Mouse (Mus musculus): Measurements from ENCODE around the gene Il13ra2. TPM values are rescaled to one million over a fixed set of nuclear protein-coding genes. Genes with fewer than 3 reads are reported as not detected.
"Not testable (repeated sequence)": the region's sequence is repeated elsewhere in the genome, so short reads cannot be mapped to it uniquely, and the experiment has no call there.

Gene Il13ra2
- polyA plus RNA-seq (2014; fragmentation: Nextera tagmentation; extraction: Ambion mirVana), result not detected in 2 replicates

- Histone ChIP-seq H3K27me3 (ENCODE audit: control insufficient read depth, insufficient read depth, low read length) (no peaks in the 10 kb centered on the region), H3K4me2 (no peak within 1 kb of the TSS), H3K27ac (ENCODE audit: low read depth, low read length) (no peak within 1 kb of the TSS), H3K36me3 (ENCODE audit: control insufficient read depth, insufficient read depth, low read length) (no peaks in the 10 kb centered on the region), H3K9me3 (replicated peaks; ENCODE audit: control insufficient read depth, low read length) (no peaks in the 10 kb centered on the region), H3K9ac (ENCODE audit: low read depth, low read length) (no peak within 1 kb of the TSS), H3K4me1 (ENCODE audit: control insufficient read depth, insufficient read depth, low read length) (no peaks in the 10 kb centered on the region), H3K4me3 (ENCODE audit: low read depth, low read length) (no peak within 1 kb of the TSS)
- 40% methylated on average over 1 of the region's 1 CpGs for WGBS (ENCODE audit: insufficient replicate concordance)
- ATAC-seq (replicated peaks; ENCODE audit: insufficient number of reproducible peaks, low FRiP score, low TSS enrichment), result no peak
Measured at GRCm38 (mm10) chrX:147429129-147429528, at the start of gene Il13ra2. TSS of gene Il13ra2 (minus strand) at chrX:147429192.

GRCm38 (mm10) chrX:147453610-147454009, 24.6 kb upstream of the Il13ra2 start, which contains the start of gene Vmn1r239-ps:
TSS of gene Vmn1r239-ps (minus strand) at chrX:147453710.
- H3K9me3 ChIP-seq (replicated peaks; ENCODE audit: control insufficient read depth, low read length); H3K9ac ChIP-seq (ENCODE audit: low read depth, low read length); ATAC-seq (replicated peaks; ENCODE audit: insufficient number of reproducible peaks, low FRiP score, low TSS enrichment); H3K4me3 ChIP-seq (ENCODE audit: low read depth, low read length); H3K4me1 ChIP-seq (ENCODE audit: control insufficient read depth, insufficient read depth, low read length); H3K4me2 ChIP-seq; H3K27me3 ChIP-seq (ENCODE audit: control insufficient read depth, insufficient read depth, low read length); H3K36me3 ChIP-seq (ENCODE audit: control insufficient read depth, insufficient read depth, low read length); H3K27ac ChIP-seq (ENCODE audit: low read depth, low read length): not testable (repeated sequence)
- WGBS (ENCODE audit: insufficient replicate concordance), result 68% methylated on average over 1 of the region's 1 CpGs

GRCm38 (mm10) chrX:147443386-147443785, 14.4 kb upstream of the Il13ra2 start:
- Histone ChIP-seq H3K4me2 (no peak overlapping the region), H3K4me3 (ENCODE audit: low read depth, low read length) (no peak overlapping the region), H3K27ac (ENCODE audit: low read depth, low read length) (no peak overlapping the region), H3K4me1 (ENCODE audit: control insufficient read depth, insufficient read depth, low read length) (no peaks in the 10 kb centered on the region), H3K9ac (ENCODE audit: low read depth, low read length) (no peak overlapping the region), H3K36me3 (ENCODE audit: control insufficient read depth, insufficient read depth, low read length) (no peaks in the 10 kb centered on the region), H3K9me3 (replicated peaks; ENCODE audit: control insufficient read depth, low read length) (no peaks in the 10 kb centered on the region), H3K27me3 (ENCODE audit: control insufficient read depth, insufficient read depth, low read length) (no peaks in the 10 kb centered on the region)
- ATAC-seq (replicated peaks; ENCODE audit: insufficient number of reproducible peaks, low FRiP score, low TSS enrichment), result no peak
- 87% methylated on average over 4 of the region's 4 CpGs for WGBS (ENCODE audit: insufficient replicate concordance)

GRCm38 (mm10) chrX:147435400-147435799, 6.4 kb upstream of the Il13ra2 start:
- H3K9me3 ChIP-seq (replicated peaks; ENCODE audit: control insufficient read depth, low read length), result no peaks in the 10 kb centered on the region
- H3K4me2 ChIP-seq, result no peak overlapping the region
- no peaks in the 10 kb centered on the region for H3K36me3 ChIP-seq (ENCODE audit: control insufficient read depth, insufficient read depth, low read length)
- H3K4me1 ChIP-seq (ENCODE audit: control insufficient read depth, insufficient read depth, low read length), result no peaks in the 10 kb centered on the region
- ATAC-seq (replicated peaks; ENCODE audit: insufficient number of reproducible peaks, low FRiP score, low TSS enrichment), result no peak
- H3K4me3 ChIP-seq (ENCODE audit: low read depth, low read length), result no peak overlapping the region
- no peak overlapping the region for H3K9ac ChIP-seq (ENCODE audit: low read depth, low read length)
- WGBS (ENCODE audit: insufficient replicate concordance), result 82% methylated on average over 2 of the region's 2 CpGs
- H3K27ac ChIP-seq (ENCODE audit: low read depth, low read length), result no peak overlapping the region
- no peaks in the 10 kb centered on the region for H3K27me3 ChIP-seq (ENCODE audit: control insufficient read depth, insufficient read depth, low read length)

- H3K9ac ChIP-seq (ENCODE audit: low read depth, low read length), result no peak overlapping the region
- no peak overlapping the region for H3K4me3 ChIP-seq (ENCODE audit: low read depth, low read length)
- H3K27me3 ChIP-seq (ENCODE audit: control insufficient read depth, insufficient read depth, low read length), result no peaks in the 10 kb centered on the region
- no peaks in the 10 kb centered on the region for H3K4me1 ChIP-seq (ENCODE audit: control insufficient read depth, insufficient read depth, low read length)
- 35% methylated on average over 1 of the region's 1 CpGs for WGBS (ENCODE audit: insufficient replicate concordance)
- no peak overlapping the region for H3K27ac ChIP-seq (ENCODE audit: low read depth, low read length)
- H3K36me3 ChIP-seq (ENCODE audit: control insufficient read depth, insufficient read depth, low read length), result no peaks in the 10 kb centered on the region
- ATAC-seq (replicated peaks; ENCODE audit: insufficient number of reproducible peaks, low FRiP score, low TSS enrichment), result no peak
- H3K9me3 ChIP-seq (replicated peaks; ENCODE audit: control insufficient read depth, low read length), result no peaks in the 10 kb centered on the region
- H3K4me2 ChIP-seq, result no peak overlapping the region
Measured at GRCm38 (mm10) chrX:147429753-147430152, 761 bp upstream of the Il13ra2 start.

GRCm38 (mm10) chrX:147393446-147393845, 35.5 kb downstream of the Il13ra2 start:
- no peak overlapping the region for H3K27ac ChIP-seq (ENCODE audit: low read depth, low read length)
- H3K4me1 ChIP-seq (ENCODE audit: control insufficient read depth, insufficient read depth, low read length), result no peaks in the 10 kb centered on the region
- no peaks in the 10 kb centered on the region for H3K36me3 ChIP-seq (ENCODE audit: control insufficient read depth, insufficient read depth, low read length)
- ATAC-seq (replicated peaks; ENCODE audit: insufficient number of reproducible peaks, low FRiP score, low TSS enrichment), result no peak
- no peak overlapping the region for H3K4me3 ChIP-seq (ENCODE audit: low read depth, low read length)
- no peak overlapping the region for H3K4me2 ChIP-seq
- WGBS (ENCODE audit: insufficient replicate concordance), result 70% methylated on average over 1 of the region's 1 CpGs
- H3K9me3 ChIP-seq (replicated peaks; ENCODE audit: control insufficient read depth, low read length), result no peaks in the 10 kb centered on the region
- H3K9ac ChIP-seq (ENCODE audit: low read depth, low read length), result no peak overlapping the region
- no peaks in the 10 kb centered on the region for H3K27me3 ChIP-seq (ENCODE audit: control insufficient read depth, insufficient read depth, low read length)

GRCm38 (mm10) chrX:147349167-147349566, 79.8 kb downstream of the Il13ra2 start:
- no peaks in the 10 kb centered on the region for H3K4me1 ChIP-seq (ENCODE audit: control insufficient read depth, insufficient read depth, low read length)
- 82% methylated on average over 2 of the region's 2 CpGs for WGBS (ENCODE audit: insufficient replicate concordance)
- H3K36me3 ChIP-seq (ENCODE audit: control insufficient read depth, insufficient read depth, low read length), result no peaks in the 10 kb centered on the region
- no peak overlapping the region for H3K9ac ChIP-seq (ENCODE audit: low read depth, low read length)
- no peak overlapping the region for H3K27ac ChIP-seq (ENCODE audit: low read depth, low read length)
- H3K27me3 ChIP-seq (ENCODE audit: control insufficient read depth, insufficient read depth, low read length), result no peaks in the 10 kb centered on the region
- H3K9me3 ChIP-seq (replicated peaks; ENCODE audit: control insufficient read depth, low read length), result no peaks in the 10 kb centered on the region
- no peak overlapping the region for H3K4me2 ChIP-seq
- no peak for ATAC-seq (replicated peaks; ENCODE audit: insufficient number of reproducible peaks, low FRiP score, low TSS enrichment)
- H3K4me3 ChIP-seq (ENCODE audit: low read depth, low read length), result no peak overlapping the region

Other genes with a start within 250 kb of the Il13ra2 start
- gene Vmn1r239-ps, start 24.5 kb upstream of the Il13ra2 start, polyA plus RNA-seq (2014; fragmentation: Nextera tagmentation; extraction: Ambion mirVana), result not detected in 2 replicates
- gene Lrch2, start 124.9 kb upstream of the Il13ra2 start, polyA plus RNA-seq (2014; fragmentation: Nextera tagmentation; extraction: Ambion mirVana), result 4.5 and 5.6 TPM in 2 replicates